Mouse (Mus musculus): ENCODE results near the gene Cep55.

The Cep55 gene

DNA sequence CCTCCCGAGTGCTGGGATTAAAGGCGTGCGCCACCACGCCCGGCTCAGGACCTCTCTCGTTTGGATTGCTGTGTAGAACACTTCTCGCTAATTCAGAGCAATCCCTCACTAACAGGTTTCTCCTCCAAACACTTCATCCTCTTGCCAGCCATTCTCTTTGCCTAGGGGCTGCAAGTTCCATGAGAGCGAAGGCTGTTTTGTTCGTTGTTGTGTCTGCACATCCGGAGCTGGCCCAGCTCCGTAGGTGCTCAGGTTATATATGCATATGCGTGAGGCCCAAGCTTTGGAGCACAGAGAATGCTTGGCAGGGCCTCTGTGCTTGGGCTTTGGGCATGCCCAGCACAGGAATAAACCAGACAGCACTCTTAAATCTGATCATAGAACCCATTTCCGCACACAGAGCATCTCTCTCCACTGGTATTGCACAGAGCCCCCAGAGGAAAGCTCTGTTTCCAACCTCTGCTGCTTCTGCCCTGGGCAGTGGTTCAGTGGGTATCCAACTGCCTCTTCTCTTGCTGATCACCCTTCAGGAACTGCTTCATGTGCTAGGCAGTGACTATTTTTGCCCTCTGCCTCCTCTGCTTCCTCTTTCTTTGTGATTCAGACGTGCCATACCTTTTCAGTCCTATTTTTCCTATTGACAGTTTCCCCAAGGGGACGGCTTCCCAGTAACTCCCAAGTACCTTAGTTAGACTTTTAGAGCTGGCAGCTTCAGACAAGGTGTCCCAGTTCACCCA is 54.9 kb downstream of the Cep55 start:
- DNase-seq = no peak

DNA sequence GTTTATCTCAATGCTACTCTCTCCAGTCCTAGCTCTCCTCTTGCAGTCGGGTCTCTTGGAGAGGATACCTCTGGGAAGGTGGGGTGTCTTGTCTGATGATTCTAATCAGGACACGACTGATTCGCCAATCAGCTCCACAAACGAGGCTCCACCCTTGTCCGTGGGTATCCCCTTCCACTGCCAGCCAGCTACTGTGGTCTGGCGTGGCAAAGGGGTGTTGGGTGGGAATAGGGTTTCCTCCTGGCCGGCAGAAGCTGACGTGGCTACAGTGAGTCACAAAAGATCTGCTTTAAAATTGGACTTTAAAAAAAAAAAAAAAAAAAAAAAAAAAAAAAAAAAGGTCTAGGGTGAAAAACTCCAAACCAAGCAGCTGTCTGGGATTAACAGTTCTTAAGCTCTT is 56.2 kb downstream of the Cep55 start:
- DNase-seq = no peak

- DNase-seq = no peak
Measured at GRCm38 (mm10) chr19:38112575-38112974, 57.8 kb downstream of the Cep55 start.

DNA sequence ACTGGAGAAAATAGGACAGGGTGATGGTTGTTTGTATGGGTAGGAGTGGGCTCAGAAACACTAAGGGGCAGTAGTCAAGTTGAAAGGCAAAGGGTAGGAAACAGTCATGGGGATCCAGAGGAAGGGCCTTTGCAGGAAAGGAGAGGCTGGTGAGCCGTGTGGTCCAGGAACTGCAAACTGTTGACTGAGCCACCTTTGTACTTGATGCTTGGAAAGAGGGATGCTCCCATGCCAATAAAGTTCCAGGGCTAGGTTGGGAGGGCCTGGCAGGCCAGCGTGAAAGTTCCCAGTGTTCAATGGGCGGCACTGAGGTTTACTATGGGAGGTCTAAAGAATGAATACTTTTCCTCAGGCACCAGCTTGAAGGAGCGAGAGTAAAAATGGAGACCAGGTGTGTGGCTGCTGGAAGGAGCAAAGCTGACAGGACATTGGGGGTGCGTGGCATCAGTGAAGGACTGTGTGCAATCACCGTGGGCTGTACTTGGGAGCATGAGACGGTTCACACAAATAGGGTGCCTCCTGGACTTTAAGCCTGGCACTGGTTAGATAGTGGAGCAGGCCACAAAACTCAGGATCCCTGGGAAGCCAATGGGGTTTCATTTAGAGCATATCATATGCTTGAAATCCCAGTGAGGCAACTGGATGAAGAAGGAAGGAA is 60.2 kb downstream of the Cep55 start:
- no peak for DNase-seq

- DNase-seq = no peak
Measured at GRCm38 (mm10) chr19:38120123-38120760, 65.4 kb downstream of the Cep55 start.

DNA sequence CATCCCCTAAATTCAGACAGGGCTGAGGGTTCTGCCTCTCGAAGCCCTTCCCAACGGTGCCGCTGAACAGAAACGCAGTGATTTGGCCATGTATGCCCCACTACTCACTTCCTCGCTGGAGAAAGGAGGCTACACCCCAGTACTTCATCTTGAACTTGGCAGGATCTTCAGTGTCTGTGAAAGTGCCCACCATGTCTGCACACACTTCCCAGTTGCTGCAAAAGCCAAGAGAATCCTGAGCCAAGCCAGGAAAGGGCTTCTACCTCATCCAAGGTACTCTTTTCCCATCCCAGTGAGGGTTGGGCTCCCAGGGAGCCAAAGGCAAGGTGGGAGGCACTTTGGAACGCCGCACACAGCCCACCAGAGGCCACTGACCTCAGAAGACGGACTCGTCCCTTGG is 69.1 kb downstream of the Cep55 start:
- DNase-seq = no peak

All from thymus, postnatal 14 days (tissue).